Mouse (Mus musculus): Measurements from ENCODE around the gene Rabac1.

DNA sequence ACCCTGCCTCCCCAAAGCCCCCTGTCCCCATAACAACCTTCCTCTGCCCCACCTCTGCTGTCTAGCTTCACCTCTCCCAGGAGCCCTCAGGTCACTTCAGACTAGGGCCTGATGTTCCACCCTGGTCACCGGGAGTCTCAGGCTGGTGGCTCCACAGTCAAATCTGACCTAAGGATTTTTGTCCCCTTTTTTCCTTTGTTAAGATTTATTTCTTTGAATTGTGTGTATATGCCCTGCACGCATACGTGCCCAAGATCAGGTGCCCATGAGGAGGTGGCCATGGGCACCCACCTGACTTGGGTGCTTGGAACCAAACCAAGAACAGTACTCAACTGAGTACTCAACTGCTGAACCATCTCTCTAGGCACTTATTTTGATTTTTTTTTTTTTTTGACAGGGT, 2.2 kb downstream of the Rabac1 start:
- TF ChIP-seq CTCF (IDR thresholded peaks at IDR 0.05; ENCODE audit: low read depth, low read length) = no peak
- no peak for TF ChIP-seq POLR2A (IDR thresholded peaks at IDR 0.05; ENCODE audit: borderline replicate concordance, low read depth, low read length)

Data from bone marrow macrophage, adult 2 months (primary cell).